Comparison of ENCODE assay signal across 23 mouse cellular contexts in genomic region chr5:53646669-53647068, GRCm38 (mm10).
A peak's percentile ranks its signal among the peaks of the same experiment; 100 is the strongest.
DNase-seq lines count a peak whose midpoint lies in the region; ATAC-seq and TF ChIP-seq lines count a peak whose summit lies in the region.
"Had no signal": no experiment of that assay in that cellular context is flagged by ENCODE, and none has a peak within 500 bp of the region (broad histone marks: within the 10 kb centered on the region; RNA-seq: fewer than 3 reads in every experiment).

No protein-coding gene starts in this region.

- no peaks in the 10 kb centered on the region for H3K9me3 ChIP-seq in lung, embryonic 16.5 days (ENCODE audit: control insufficient read depth, low read length)
- H3K9me3 ChIP-seq: embryonic facial prominence, embryonic 10.5 days; embryonic facial prominence, embryonic 13.5 days; forebrain, embryonic 12.5 days; forebrain, embryonic 15.5 days; hindbrain, embryonic 12.5 days; hindbrain, embryonic 15.5 days had no signal

- no peaks in the 10 kb centered on the region for H3K27me3 ChIP-seq in lung, embryonic 16.5 days (ENCODE audit: control insufficient read depth, insufficient read depth, low read depth, low read length)
- no peaks in the 10 kb centered on the region for H3K27me3 ChIP-seq in heart, adult 2 months (ENCODE audit: control insufficient read depth, insufficient read depth, low read length)
- H3K27me3 ChIP-seq: embryonic facial prominence, embryonic 13.5 days; forebrain, embryonic 12.5 days; forebrain, embryonic 15.5 days; hindbrain, embryonic 12.5 days; hindbrain, embryonic 15.5 days; Patski had no signal

- ATAC-seq in lung, embryonic 16.5 days (ENCODE audit: low read depth) = peak; percentile 71
- ATAC-seq in megakaryocyte progenitor cell, adult 5-6 weeks (replicated peaks; ENCODE audit: poor library complexity) = peak; percentile 64
- ATAC-seq: forebrain, embryonic 15.5 days; Patski had no signal

- H3K79me2 ChIP-seq in heart, adult 2 months (replicated peaks; ENCODE audit: control insufficient read depth, insufficient read depth, low read length) = no peaks in the 10 kb centered on the region

- intact Hi-C loops in heart, adult 2 months (cut with DNase I) = no loop called here

- H3K4me1 ChIP-seq in lung, embryonic 16.5 days (replicated peaks; ENCODE audit: control insufficient read depth, insufficient read depth, low read length) = no peaks in the 10 kb centered on the region
- no peaks in the 10 kb centered on the region for H3K4me1 ChIP-seq in lung, adult 2 months (ENCODE audit: control insufficient read depth, insufficient read depth, low read length)
- no peaks in the 10 kb centered on the region for H3K4me1 ChIP-seq in heart, adult 2 months (ENCODE audit: control insufficient read depth, insufficient read depth, low read length)
- H3K4me1 ChIP-seq: embryonic facial prominence, embryonic 10.5 days; embryonic facial prominence, embryonic 13.5 days; forebrain, embryonic 12.5 days; forebrain, embryonic 15.5 days; hindbrain, embryonic 12.5 days; hindbrain, embryonic 15.5 days had no signal

- no peak for TF ChIP-seq EP300 in heart, adult 2 months (IDR thresholded peaks at IDR 0.05; ENCODE audit: insufficient read depth, low read depth, low read length)

- no peak overlapping the region for H3K4me2 ChIP-seq in lung, embryonic 16.5 days (ENCODE audit: low read depth, low read length)
- H3K4me2 ChIP-seq: embryonic facial prominence, embryonic 13.5 days; forebrain, embryonic 12.5 days; forebrain, embryonic 15.5 days; heart, embryonic 11.5 days; hindbrain, embryonic 12.5 days; hindbrain, embryonic 15.5 days had no signal

- H3K9ac ChIP-seq in lung, embryonic 16.5 days (ENCODE audit: low read length) = no peak overlapping the region
- H3K9ac ChIP-seq in heart, adult 2 months (ENCODE audit: low read depth, low read length) = no peak overlapping the region
- H3K9ac ChIP-seq: embryonic facial prominence, embryonic 13.5 days; forebrain, embryonic 12.5 days; forebrain, embryonic 15.5 days; hindbrain, embryonic 12.5 days; hindbrain, embryonic 15.5 days had no signal

- 48% methylated on average over 4 of the region's 9 CpGs for WGBS in lung, embryonic 16.5 days
- 32% methylated on average over 5 of the region's 9 CpGs for WGBS in lung, adult 2 months
- WGBS in heart, adult 2 months = 73% methylated on average over 5 of the region's 9 CpGs

- no peak overlapping the region for H3K4me3 ChIP-seq in lung, embryonic 16.5 days (ENCODE audit: low read length)
- no peak overlapping the region for H3K4me3 ChIP-seq in lung, adult 2 months (replicated peaks; ENCODE audit: extremely low read depth, low read depth, low read length)
- H3K4me3 ChIP-seq in heart, adult 2 months = no peak overlapping the region
- H3K4me3 ChIP-seq: embryonic facial prominence, embryonic 10.5 days; embryonic facial prominence, embryonic 13.5 days; erythroblast, embryonic 14.5 days; forebrain, embryonic 12.5 days; forebrain, embryonic 15.5 days; hindbrain, embryonic 12.5 days; hindbrain, embryonic 15.5 days had no signal

- TF ChIP-seq CTCF in lung, adult 2 months (IDR thresholded peaks at IDR 0.05; ENCODE audit: insufficient read depth, low read length) = no peak
- TF ChIP-seq CTCF in heart, adult 2 months (IDR thresholded peaks at IDR 0.05) = no peak

- peaks cover 12% of the 10 kb centered on the region for H3K36me3 ChIP-seq in lung, embryonic 16.5 days (ENCODE audit: control insufficient read depth, insufficient read depth, low read length)
- H3K36me3 ChIP-seq in heart, adult 2 months (ENCODE audit: control insufficient read depth, insufficient read depth, low read length) = peaks cover 2% of the 10 kb centered on the region; the same call in 1 of the 2 replicates

- no peak overlapping the region for H3K27ac ChIP-seq in lung, embryonic 16.5 days (ENCODE audit: low read length)
- H3K27ac ChIP-seq in heart, adult 2 months = no peak overlapping the region
- H3K27ac ChIP-seq: embryonic facial prominence, embryonic 10.5 days; embryonic facial prominence, embryonic 13.5 days; forebrain, embryonic 12.5 days; forebrain, embryonic 15.5 days; hindbrain, embryonic 12.5 days; hindbrain, embryonic 15.5 days had no signal

- TF ChIP-seq POLR2A in lung, adult 2 months (IDR thresholded peaks at IDR 0.05; ENCODE audit: borderline replicate concordance, extremely low read depth, low read depth, low read length) = no peak
- TF ChIP-seq POLR2A in heart, adult 2 months (IDR thresholded peaks at IDR 0.05; ENCODE audit: insufficient read depth, low read depth, low read length) = no peak

- DNase-seq in lung, adult 2 months = no peak
- DNase-seq in ES-CJ7 (ENCODE audit: low read depth, low spot score) = peak; percentile 30
- no peak for DNase-seq in heart, adult 2 months
- DNase-seq in spleen, adult 18-20 months = no peak
- DNase-seq: adrenal gland, adult 2 months; adrenal gland, postnatal 14 days; cerebellum, adult 11 months; cerebellum, adult 2 months; cerebellum, postnatal 10 days; cerebellum, postnatal 36 days; embryo, embryonic 11 days; gastrocnemius, postnatal 25 days had no signal
